Mouse (Mus musculus) neural tube, embryonic 10.5 days (tissue): Measurements from ENCODE around the gene Kmt2b.
A peak's percentile ranks its signal among the peaks of the same experiment; 100 is the strongest.

Experiments used
- DNase-seq: peaks from one replicate; pipeline ENCODE4 v3.0.0-alpha.2; 2017; ENCODE audit warnings: low spot score; ENCODE audit errors: extremely low spot score

The Kmt2b gene

GRCm38 (mm10) chr7:30600651-30601050 lies 12.1 kb upstream of the Kmt2b start:
- DNase-seq, result no peak

- peak; percentile 69 for DNase-seq
Measured at GRCm38 (mm10) chr7:30599933-30600353, 11.4 kb upstream of the Kmt2b start.

GRCm38 (mm10) chr7:30598786-30599185 lies 10.3 kb upstream of the Kmt2b start, which contains the start of gene Zbtb32:
Gene Zbtb32, minus strand, starts transcription at chr7:30598909.
- DNase-seq, result no peak

- DNase-seq, result no peak
Measured at GRCm38 (mm10) chr7:30596811-30597210, 8.3 kb upstream of the Kmt2b start.

GRCm38 (mm10) chr7:30596093-30596492 lies 7.6 kb upstream of the Kmt2b start:
- no peak for DNase-seq

GRCm38 (mm10) chr7:30594510-30595024 lies 6.0 kb upstream of the Kmt2b start:
- DNase-seq, result no peak

GRCm38 (mm10) chr7:30593579-30594509 lies 5.3 kb upstream of the Kmt2b start:
- no peak for DNase-seq

- no peak for DNase-seq
Measured at GRCm38 (mm10) chr7:30592772-30593423, 4.4 kb upstream of the Kmt2b start.

- no peak for DNase-seq
Measured at GRCm38 (mm10) chr7:30591605-30591951, 3.1 kb upstream of the Kmt2b start.

- no peak for DNase-seq
Measured at GRCm38 (mm10) chr7:30590927-30591604, 2.5 kb upstream of the Kmt2b start.

- peak; percentile 89 for DNase-seq
Measured at GRCm38 (mm10) chr7:30589435-30590301, 1.1 kb upstream of the Kmt2b start.

GRCm38 (mm10) chr7:30587842-30588667 lies 471 bp downstream of the Kmt2b start:
- peak; percentile 74 for DNase-seq

- no peak for DNase-seq
Measured at GRCm38 (mm10) chr7:30586455-30587020, 2.0 kb downstream of the Kmt2b start.

GRCm38 (mm10) chr7:30585170-30585569 lies 3.4 kb downstream of the Kmt2b start:
- no peak for DNase-seq

- DNase-seq, result no peak
Measured at GRCm38 (mm10) chr7:30584339-30584738, 4.2 kb downstream of the Kmt2b start.

- no peak for DNase-seq
Measured at GRCm38 (mm10) chr7:30581547-30581946, 7.0 kb downstream of the Kmt2b start.

GRCm38 (mm10) chr7:30579950-30580349 lies 8.6 kb downstream of the Kmt2b start:
- no peak for DNase-seq

- no peak for DNase-seq
Measured at GRCm38 (mm10) chr7:30572969-30573368, 15.6 kb downstream of the Kmt2b start.

GRCm38 (mm10) chr7:30572389-30572788 lies 16.1 kb downstream of the Kmt2b start:
- DNase-seq, result no peak

GRCm38 (mm10) chr7:30567555-30567954 lies 21.0 kb downstream of the Kmt2b start:
- no peak for DNase-seq
